Mouse (Mus musculus) urinary bladder, adult 18-20 months (tissue): Measurements from ENCODE around the gene Ubxn4.
A peak's percentile ranks its signal among the peaks of the same experiment; 100 is the strongest.
"Not testable (repeated sequence)": the region's sequence is repeated elsewhere in the genome, so short reads cannot be mapped to it uniquely, and the experiment has no call there.

ENCODE experiments used
- DNase-seq, 2 experiments: peaks; one replicate each; pipeline ENCODE4 v3.0.0; 2022; ENCODE audit warnings: low spot score in 2 of 2, mixed read lengths in 2 of 2

Gene Ubxn4

DNA sequence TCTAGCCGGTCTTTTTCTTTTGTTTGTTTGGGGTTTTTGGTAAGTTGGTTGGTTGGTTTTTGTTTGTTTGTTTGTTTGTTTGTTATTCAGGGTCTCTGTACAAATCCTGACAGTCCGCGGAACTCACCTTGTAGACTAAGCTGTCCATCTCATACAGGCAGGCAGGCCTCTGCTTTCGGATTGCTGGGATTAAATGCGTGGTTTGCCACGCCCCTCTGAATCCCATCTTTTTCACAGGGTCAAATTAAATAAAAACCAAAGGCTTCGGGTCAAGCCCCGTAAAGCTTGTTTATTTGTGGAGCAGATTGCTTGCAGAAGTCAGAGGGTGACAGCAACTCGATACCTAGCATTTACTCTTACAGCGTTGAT is at the start of gene Ubxn4:
Gene Ubxn4, plus strand, starts transcription at position 338 of the 369 bp plus-strand sequence.
- DNase-seq, result no peak

- DNase-seq, result no peak
These were observed 49.8 kb upstream of the Ubxn4 start for GRCm38 (mm10) chr1:128194011-128194410.

DNA sequence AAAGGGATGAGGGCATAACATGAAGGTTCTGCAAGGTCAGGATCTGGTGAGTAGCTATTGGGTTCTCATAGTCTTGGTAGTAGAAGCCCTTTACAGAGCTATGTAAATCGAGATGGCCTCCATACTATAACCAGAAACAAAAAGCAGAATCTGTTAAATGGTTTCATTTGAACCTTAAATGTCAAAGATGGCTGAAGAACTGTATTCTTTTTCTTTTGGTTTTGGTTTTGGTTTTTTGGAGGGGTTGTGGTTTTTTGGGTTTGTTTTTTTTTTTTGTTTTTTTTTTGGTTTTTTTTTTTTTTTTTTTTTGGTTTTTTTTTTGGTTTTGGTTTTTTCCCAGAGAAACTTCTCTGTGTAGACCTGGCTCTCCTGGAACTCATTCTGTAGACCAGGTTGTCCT is 46.4 kb upstream of the Ubxn4 start:
- DNase-seq, result no peak

GRCm38 (mm10) chr1:128213261-128213660 is 30.5 kb upstream of the Ubxn4 start:
- no peak for DNase-seq

- no peak for DNase-seq
These were observed 21.9 kb upstream of the Ubxn4 start for GRCm38 (mm10) chr1:128221886-128222285.

- no peak for DNase-seq
These were observed 20.5 kb upstream of the Ubxn4 start for GRCm38 (mm10) chr1:128223304-128223703.

DNA sequence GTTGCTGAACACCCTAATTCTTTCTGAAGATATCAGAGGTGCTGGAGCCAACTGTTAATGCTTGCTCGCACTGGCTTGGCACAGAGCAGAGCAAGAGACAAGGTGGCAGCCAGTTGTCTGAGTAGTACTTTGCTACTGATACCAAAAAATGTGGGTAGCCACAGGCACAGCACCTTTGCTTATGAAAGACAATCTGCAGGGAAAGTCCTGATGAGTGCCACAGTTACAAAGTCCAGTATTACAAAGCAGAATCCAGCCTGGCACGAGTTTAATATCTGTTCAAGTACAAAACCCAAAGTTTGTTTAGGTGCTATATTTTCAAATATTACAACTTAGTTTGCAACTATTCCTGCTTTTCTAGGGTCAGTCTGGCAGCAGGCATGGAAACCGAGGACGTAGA is 8.6 kb upstream of the Ubxn4 start:
- DNase-seq, result no peak

GRCm38 (mm10) chr1:128243996-128244726 is 397 bp downstream of the Ubxn4 start:
- DNase-seq, result peak; percentile 92 to 94

DNA sequence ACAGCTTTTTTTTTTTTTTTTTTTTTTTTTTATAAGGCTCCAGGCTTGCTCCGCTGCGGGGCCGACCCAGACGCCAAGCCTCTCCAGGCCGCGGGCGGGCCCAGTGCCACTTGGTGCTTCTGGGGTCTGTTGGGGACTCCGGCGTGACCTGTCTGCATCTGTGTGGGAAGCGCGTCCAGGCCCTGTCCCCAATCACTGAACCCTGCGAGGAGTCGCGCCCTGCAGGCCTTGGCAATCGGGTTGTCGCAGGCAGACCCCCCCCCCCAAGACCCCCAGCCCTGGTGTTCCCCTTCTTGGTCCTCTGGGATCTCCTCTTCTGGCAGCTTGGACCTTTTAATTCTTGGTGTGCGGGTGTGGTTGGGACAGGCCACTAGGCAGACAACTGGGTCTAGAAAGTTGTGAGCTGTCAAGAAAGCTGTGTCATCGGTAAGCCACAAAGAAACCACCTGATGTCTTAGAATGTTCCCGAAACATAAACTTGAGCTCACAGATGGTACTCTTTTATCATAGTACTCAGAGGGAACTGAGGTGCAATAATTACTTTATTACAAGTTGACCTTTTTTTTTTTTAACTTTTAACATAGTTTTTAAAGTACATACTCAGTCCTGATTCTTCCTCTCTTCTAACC is 1.1 kb downstream of the Ubxn4 start:
- DNase-seq, result peak; percentile 8 to 9

GRCm38 (mm10) chr1:128267061-128267460 is 23.3 kb downstream of the Ubxn4 start:
- not testable (repeated sequence) for DNase-seq

- DNase-seq, result no peak
These were observed 27.0 kb downstream of the Ubxn4 start for GRCm38 (mm10) chr1:128270731-128271130.

- no peak for DNase-seq
These were observed 32.1 kb downstream of the Ubxn4 start for GRCm38 (mm10) chr1:128275908-128276307.

DNA sequence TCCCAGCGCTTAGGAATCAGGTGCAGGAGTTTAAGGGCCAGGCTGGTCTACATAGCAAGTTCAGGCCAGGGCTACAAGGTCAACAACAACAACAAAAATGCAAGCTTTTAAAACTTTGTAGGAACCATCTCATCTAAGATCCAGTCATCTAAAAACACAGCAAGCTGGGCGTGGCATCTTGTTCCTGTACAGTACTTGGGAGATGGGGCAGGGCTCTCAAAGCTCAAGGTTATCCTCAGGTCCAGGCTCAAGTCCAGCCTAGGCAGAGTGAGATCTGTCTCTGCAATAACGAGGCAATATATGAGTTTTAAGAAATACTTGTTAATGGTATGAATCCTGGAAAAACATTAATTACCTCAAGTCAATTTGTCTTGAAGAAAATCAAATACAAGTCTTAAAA is 34.8 kb downstream of the Ubxn4 start:
- no peak for DNase-seq

GRCm38 (mm10) chr1:128281753-128282152 is 38.0 kb downstream of the Ubxn4 start:
- no peak for DNase-seq

GRCm38 (mm10) chr1:128282924-128283323 is 39.2 kb downstream of the Ubxn4 start:
- no peak for DNase-seq

- DNase-seq, result no peak
These were observed 40.5 kb downstream of the Ubxn4 start for GRCm38 (mm10) chr1:128284157-128284690.

DNA sequence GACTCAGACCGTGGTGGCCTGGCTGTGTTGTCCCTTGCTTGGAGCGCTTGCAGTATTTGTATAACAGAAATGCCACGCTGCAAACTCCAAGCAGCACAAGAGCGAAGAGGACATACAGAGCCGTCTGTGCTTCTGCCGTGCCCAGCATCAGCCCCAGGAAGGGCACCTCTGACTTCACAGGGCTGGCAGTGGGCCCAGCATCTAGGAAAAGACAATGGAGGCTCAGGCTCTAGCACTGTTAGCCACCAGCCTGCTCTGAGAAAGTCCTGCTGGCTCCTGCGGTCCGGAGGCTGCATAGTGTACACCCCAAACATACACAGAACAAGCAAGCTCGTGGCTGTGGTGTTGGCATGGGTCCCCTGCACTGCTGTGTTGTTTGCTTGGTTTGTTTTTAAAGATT is 41.4 kb downstream of the Ubxn4 start:
- no peak for DNase-seq

- DNase-seq, result no peak
These were observed 46.5 kb downstream of the Ubxn4 start for GRCm38 (mm10) chr1:128290295-128290694.

DNA sequence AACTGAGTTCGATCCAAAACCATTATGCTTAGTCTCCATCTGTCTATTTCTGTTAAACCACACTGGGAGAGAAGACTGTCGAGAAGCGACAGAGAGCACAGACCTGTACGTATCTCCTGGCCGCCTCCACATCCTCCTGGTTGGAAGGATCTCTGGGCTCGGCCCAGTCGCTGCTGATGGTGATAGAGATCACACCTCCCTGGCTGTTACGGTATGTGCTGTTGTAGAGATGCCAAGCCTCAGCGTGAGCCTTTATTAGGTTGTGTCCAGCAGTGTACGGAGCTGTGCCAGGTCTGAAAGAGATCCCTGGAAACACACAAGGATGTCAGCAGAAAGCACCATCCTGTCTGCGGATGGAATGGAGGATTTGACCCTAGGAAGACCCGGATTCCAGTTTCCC is 49.8 kb downstream of the Ubxn4 start:
- no peak for DNase-seq

GRCm38 (mm10) chr1:128295296-128295695 is 51.5 kb downstream of the Ubxn4 start:
- DNase-seq, result no peak

DNA sequence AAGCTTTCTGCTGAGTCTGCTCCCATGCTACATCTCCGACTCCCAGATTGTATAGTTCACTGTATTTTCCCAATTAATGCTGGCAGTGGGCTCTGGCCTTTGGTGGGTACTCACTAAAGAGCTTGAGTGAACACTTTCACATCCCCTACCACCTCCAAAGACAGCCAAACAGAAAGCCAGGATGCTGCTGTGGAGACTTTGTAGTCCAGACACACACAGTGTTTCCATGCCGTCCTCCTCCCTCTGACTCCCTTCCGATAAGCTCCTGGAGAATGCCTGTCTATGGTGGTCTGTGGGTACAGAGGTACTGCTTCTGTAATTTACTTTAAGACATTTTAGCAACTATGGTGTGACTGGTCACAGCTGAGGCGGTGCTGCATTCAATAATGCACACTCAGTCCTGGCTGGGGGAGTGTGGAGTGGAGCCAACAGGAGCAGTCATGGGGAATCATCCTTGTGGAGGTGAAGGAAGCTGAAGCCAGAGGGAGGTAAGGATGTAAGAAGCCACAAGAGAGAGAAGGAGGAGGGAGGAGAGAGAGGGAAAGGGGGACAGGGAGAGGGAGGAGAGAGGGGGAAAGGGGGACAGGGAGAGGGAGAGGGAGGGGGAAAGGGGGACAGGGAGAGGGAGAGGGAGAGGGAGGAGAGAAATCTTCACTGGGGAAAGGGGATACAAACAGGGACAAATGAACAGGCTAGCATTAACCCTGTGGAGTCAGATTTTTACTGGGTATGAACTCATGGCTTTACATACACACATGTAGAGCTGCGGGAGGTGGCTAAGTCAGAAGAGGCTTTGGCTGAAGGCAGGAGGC is 52.2 kb downstream of the Ubxn4 start:
- DNase-seq, result no peak

- DNase-seq, result no peak
These were observed 60.1 kb downstream of the Ubxn4 start for GRCm38 (mm10) chr1:128303900-128304299.
